Mouse (Mus musculus): ENCODE results near the gene Pknox2.

Pknox2 gene

GRCm38 (mm10) chr9:37145151-37145615 lies 2.0 kb downstream of the Pknox2 start:
- TF ChIP-seq CTCF (conservative IDR thresholded peaks at IDR 0.05; ENCODE audit: low read length): no peak
- TF ChIP-seq POU5F1 (IDR thresholded peaks at IDR 0.05; ENCODE audit: borderline replicate concordance, low read length): no peak
- TF ChIP-seq NANOG (IDR thresholded peaks at IDR 0.05; ENCODE audit: borderline replicate concordance, low read length): no peak
- Histone ChIP-seq H3K27me3 (ENCODE audit: insufficient read depth, low read length) (peaks cover 75% of the 10 kb centered on the region), H3K4me1 (replicated peaks; ENCODE audit: low read depth, low read length) (peaks cover 46% of the 10 kb centered on the region), H3K4me3 (replicated peaks; ENCODE audit: low read length) (peak overlapping the region; percentile 82), H3K9me3 (ENCODE audit: low read length) (no peaks in the 10 kb centered on the region), H3K36me3 (ENCODE audit: insufficient read depth, low read length) (no peaks in the 10 kb centered on the region)

GRCm38 (mm10) chr9:37144696-37145095 lies 2.5 kb downstream of the Pknox2 start:
- Histone ChIP-seq H3K36me3 (ENCODE audit: insufficient read depth, low read length) (no peaks in the 10 kb centered on the region), H3K9me3 (ENCODE audit: low read length) (no peaks in the 10 kb centered on the region), H3K27me3 (ENCODE audit: insufficient read depth, low read length) (peaks cover 76% of the 10 kb centered on the region), H3K4me1 (replicated peaks; ENCODE audit: low read depth, low read length) (peaks cover 48% of the 10 kb centered on the region), H3K4me3 (replicated peaks; ENCODE audit: low read length) (no peak overlapping the region)
- TF ChIP-seq NANOG (IDR thresholded peaks at IDR 0.05; ENCODE audit: borderline replicate concordance, low read length): no peak
- TF ChIP-seq CTCF (conservative IDR thresholded peaks at IDR 0.05; ENCODE audit: low read length): no peak
- TF ChIP-seq POU5F1 (IDR thresholded peaks at IDR 0.05; ENCODE audit: borderline replicate concordance, low read length): no peak

GRCm38 (mm10) chr9:37144251-37144650 lies 3.0 kb downstream of the Pknox2 start:
- Histone ChIP-seq H3K9me3 (ENCODE audit: low read length) (no peaks in the 10 kb centered on the region), H3K4me3 (replicated peaks; ENCODE audit: low read length) (peak overlapping the region; percentile 48; the same call in 1 of the 2 replicates), H3K27me3 (ENCODE audit: insufficient read depth, low read length) (peaks cover 76% of the 10 kb centered on the region), H3K36me3 (ENCODE audit: insufficient read depth, low read length) (no peaks in the 10 kb centered on the region), H3K4me1 (replicated peaks; ENCODE audit: low read depth, low read length) (peaks cover 53% of the 10 kb centered on the region)
- TF ChIP-seq POU5F1 (IDR thresholded peaks at IDR 0.05; ENCODE audit: borderline replicate concordance, low read length): no peak
- no peak for TF ChIP-seq CTCF (conservative IDR thresholded peaks at IDR 0.05; ENCODE audit: low read length)
- TF ChIP-seq NANOG (IDR thresholded peaks at IDR 0.05; ENCODE audit: borderline replicate concordance, low read length): no peak

DNA sequence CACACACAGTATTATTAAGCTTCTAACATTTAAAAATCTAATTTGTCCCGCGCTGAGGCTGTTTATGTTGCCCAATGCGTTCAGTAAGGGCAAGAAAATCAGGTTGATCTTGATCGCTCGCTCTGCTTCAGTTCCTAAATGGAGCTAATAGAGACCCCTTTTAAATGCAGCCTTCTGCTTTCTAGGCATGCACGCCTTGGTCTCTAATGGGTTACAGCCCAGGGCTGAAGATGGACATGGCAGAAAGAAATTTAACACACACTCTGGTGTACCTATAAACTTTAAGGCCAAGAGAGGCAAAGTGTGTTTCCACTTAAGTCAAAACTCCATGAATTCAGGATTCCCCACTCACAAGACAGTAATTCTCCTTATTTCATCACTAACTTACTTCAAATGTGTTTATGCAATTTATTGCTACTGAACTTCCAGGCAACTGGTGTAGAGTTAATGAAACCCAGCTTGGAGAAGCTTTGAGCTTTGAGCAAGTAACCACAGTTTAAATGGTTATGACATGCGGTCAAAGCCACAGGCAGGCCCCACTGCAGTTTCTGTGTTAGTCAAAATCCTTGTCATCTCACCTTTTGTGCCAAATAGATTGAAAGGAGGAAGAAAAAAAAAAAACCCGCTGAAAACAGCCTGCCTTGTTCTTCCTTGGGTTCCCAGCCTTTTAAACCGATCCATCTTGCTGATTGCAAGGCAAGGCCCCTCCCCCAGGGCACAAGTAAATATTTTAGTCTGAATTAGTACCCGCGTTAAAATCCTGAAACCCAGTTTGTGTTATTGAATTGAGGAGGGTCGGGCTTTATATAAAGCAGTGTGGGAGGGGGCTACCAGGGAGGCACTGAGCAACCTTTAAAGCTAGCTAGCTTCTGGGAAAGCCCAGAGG lies 3.9 kb downstream of the Pknox2 start:
- Histone ChIP-seq H3K9me3 (ENCODE audit: low read length) (no peaks in the 10 kb centered on the region), H3K4me3 (replicated peaks; ENCODE audit: low read length) (no peak overlapping the region), H3K4me1 (replicated peaks; ENCODE audit: low read depth, low read length) (peaks cover 61% of the 10 kb centered on the region), H3K36me3 (ENCODE audit: insufficient read depth, low read length) (no peaks in the 10 kb centered on the region), H3K27me3 (ENCODE audit: insufficient read depth, low read length) (peaks cover 77% of the 10 kb centered on the region)
- TF ChIP-seq CTCF (conservative IDR thresholded peaks at IDR 0.05; ENCODE audit: low read length) (no peak), NANOG (IDR thresholded peaks at IDR 0.05; ENCODE audit: borderline replicate concordance, low read length) (no peak), POU5F1 (IDR thresholded peaks at IDR 0.05; ENCODE audit: borderline replicate concordance, low read length) (no peak)

DNA sequence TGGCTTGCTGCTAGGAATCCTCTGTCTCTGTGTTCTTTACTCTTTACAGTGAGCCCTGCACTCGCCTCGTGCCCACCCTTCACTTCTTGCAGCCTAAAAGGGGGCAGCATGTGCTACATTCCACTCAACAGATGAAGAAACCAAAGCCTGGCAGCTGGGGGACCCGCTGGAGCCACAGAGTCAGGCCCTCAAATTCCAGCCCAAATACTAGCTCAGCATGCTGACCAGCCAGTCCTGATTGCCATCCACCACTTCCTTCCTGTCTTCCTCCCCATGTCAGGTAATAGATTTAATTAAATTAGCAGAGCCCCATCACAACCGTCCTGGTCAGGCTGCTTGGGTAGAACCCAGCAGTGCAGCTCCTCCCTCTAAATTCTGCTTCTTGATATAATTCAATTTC lies 5.1 kb downstream of the Pknox2 start:
- H3K9me3 ChIP-seq (ENCODE audit: low read length): no peaks in the 10 kb centered on the region
- TF ChIP-seq POU5F1 (IDR thresholded peaks at IDR 0.05; ENCODE audit: borderline replicate concordance, low read length) (no peak), NANOG (IDR thresholded peaks at IDR 0.05; ENCODE audit: borderline replicate concordance, low read length) (no peak), CTCF (conservative IDR thresholded peaks at IDR 0.05; ENCODE audit: low read length) (no peak)
- no peak overlapping the region for H3K4me3 ChIP-seq (replicated peaks; ENCODE audit: low read length)
- peaks cover 72% of the 10 kb centered on the region for H3K27me3 ChIP-seq (ENCODE audit: insufficient read depth, low read length)
- peaks cover 57% of the 10 kb centered on the region for H3K4me1 ChIP-seq (replicated peaks; ENCODE audit: low read depth, low read length)
- no peaks in the 10 kb centered on the region for H3K36me3 ChIP-seq (ENCODE audit: insufficient read depth, low read length)

DNA sequence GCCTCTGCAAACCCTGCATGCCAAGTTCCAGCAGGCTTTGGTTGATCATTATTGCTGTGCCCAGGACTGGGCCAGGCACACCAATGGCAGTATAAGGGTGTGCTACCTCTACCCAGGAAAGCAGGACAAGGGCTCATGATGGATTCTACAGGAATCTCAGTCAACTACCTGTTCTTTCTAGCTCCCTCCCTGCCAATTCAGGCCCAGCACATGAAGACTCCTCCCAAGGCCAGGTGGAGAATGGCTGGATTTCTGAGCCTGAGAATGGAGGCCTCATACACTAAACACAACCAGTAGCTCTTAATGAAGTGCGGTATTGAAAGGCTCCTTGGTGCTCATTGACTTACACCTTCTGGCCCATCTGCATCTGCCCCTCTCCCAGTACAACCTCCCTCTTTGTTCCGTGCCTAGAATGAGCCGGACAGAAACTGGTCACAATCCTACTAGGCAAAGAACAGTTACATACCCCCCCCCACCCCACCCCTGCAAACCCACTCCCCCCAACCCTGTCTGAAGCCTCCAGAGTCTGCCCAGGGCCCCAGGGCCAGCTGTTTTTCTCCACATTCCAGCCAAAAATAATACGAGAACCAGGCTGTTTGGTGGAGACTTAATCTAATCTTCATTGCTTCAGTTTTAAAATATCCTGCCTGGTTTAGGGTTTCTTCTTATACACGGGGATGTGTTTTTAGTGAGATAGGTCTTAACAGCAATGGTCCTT lies 6.6 kb downstream of the Pknox2 start:
- Histone ChIP-seq H3K4me1 (replicated peaks; ENCODE audit: low read depth, low read length) (peaks cover 52% of the 10 kb centered on the region), H3K36me3 (ENCODE audit: insufficient read depth, low read length) (no peaks in the 10 kb centered on the region), H3K27me3 (ENCODE audit: insufficient read depth, low read length) (peaks cover 76% of the 10 kb centered on the region), H3K4me3 (replicated peaks; ENCODE audit: low read length) (no peak overlapping the region; the same call in 1 of the 2 replicates), H3K9me3 (ENCODE audit: low read length) (no peaks in the 10 kb centered on the region)
- TF ChIP-seq NANOG (IDR thresholded peaks at IDR 0.05; ENCODE audit: borderline replicate concordance, low read length) (no peak), POU5F1 (IDR thresholded peaks at IDR 0.05; ENCODE audit: borderline replicate concordance, low read length) (no peak), CTCF (conservative IDR thresholded peaks at IDR 0.05; ENCODE audit: low read length) (no peak)

- peaks cover 41% of the 10 kb centered on the region for H3K4me1 ChIP-seq (replicated peaks; ENCODE audit: low read depth, low read length)
- no peak overlapping the region for H3K4me3 ChIP-seq (replicated peaks; ENCODE audit: low read length)
- H3K9me3 ChIP-seq (ENCODE audit: low read length): no peaks in the 10 kb centered on the region
- H3K27me3 ChIP-seq (ENCODE audit: insufficient read depth, low read length): peaks cover 65% of the 10 kb centered on the region
- no peaks in the 10 kb centered on the region for H3K36me3 ChIP-seq (ENCODE audit: insufficient read depth, low read length)
- no peak for TF ChIP-seq NANOG (IDR thresholded peaks at IDR 0.05; ENCODE audit: borderline replicate concordance, low read length)
- no peak for TF ChIP-seq CTCF (conservative IDR thresholded peaks at IDR 0.05; ENCODE audit: low read length)
- no peak for TF ChIP-seq POU5F1 (IDR thresholded peaks at IDR 0.05; ENCODE audit: borderline replicate concordance, low read length)
These were observed 7.7 kb downstream of the Pknox2 start for GRCm38 (mm10) chr9:37139514-37139913.

DNA sequence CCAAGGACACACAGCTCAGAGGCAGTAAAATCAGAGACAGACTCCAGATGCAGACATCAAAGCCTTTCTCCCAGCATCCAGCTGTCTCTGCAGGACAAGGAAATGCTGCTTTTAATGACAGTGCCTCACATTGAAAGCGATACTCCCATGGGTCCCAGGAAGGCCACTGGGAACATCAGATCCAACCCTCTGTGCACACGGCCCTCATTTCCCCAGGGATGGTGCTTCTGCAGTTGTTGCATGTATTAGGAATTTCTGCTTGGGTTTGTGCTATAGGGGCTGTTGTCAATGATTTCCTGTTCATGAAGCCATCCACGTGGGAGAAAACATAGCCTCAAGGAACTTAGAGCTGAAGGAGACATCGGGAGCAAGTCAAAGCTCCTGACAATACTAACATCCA lies 8.3 kb downstream of the Pknox2 start:
- no peaks in the 10 kb centered on the region for H3K36me3 ChIP-seq (ENCODE audit: insufficient read depth, low read length)
- TF ChIP-seq POU5F1 (IDR thresholded peaks at IDR 0.05; ENCODE audit: borderline replicate concordance, low read length) (no peak), CTCF (conservative IDR thresholded peaks at IDR 0.05; ENCODE audit: low read length) (no peak), NANOG (IDR thresholded peaks at IDR 0.05; ENCODE audit: borderline replicate concordance, low read length) (no peak)
- peaks cover 34% of the 10 kb centered on the region for H3K4me1 ChIP-seq (replicated peaks; ENCODE audit: low read depth, low read length)
- peaks cover 60% of the 10 kb centered on the region for H3K27me3 ChIP-seq (ENCODE audit: insufficient read depth, low read length)
- no peaks in the 10 kb centered on the region for H3K9me3 ChIP-seq (ENCODE audit: low read length)
- H3K4me3 ChIP-seq (replicated peaks; ENCODE audit: low read length): no peak overlapping the region

Data from E14TG2a.4 (cell line).